Mouse (Mus musculus) monocyte, adult 2 months (primary cell): Measurements from ENCODE around the gene Mta1.

Experiments
- DNase-seq, 2 experiments: peaks; one replicate each; pipeline ENCODE4 v3.0.0; 2022; ENCODE audit warnings: low spot score in 2 of 2, low read depth in 1 of 2

The Mta1 gene

GRCm38 (mm10) chr12:113146112-113147057 lies 48.3 kb downstream of the Mta1 start, which contains the start of gene Crip1:
TSS of gene Crip1 (plus strand) at chr12:113146316.
- peak; percentile 85 to 92 for DNase-seq

GRCm38 (mm10) chr12:113147481-113147880 lies 49.4 kb downstream of the Mta1 start:
- no peak for DNase-seq

GRCm38 (mm10) chr12:113148381-113149035 lies 50.4 kb downstream of the Mta1 start:
- no peak for DNase-seq

- DNase-seq: no peak
These were observed 51.3 kb downstream of the Mta1 start for GRCm38 (mm10) chr12:113149341-113149740.

- DNase-seq: no peak
These were observed 51.8 kb downstream of the Mta1 start for GRCm38 (mm10) chr12:113149896-113150295.

GRCm38 (mm10) chr12:113150591-113150990 lies 52.5 kb downstream of the Mta1 start:
- no peak for DNase-seq

GRCm38 (mm10) chr12:113151046-113151445 lies 53.0 kb downstream of the Mta1 start:
- DNase-seq: no peak

GRCm38 (mm10) chr12:113151661-113152271 lies 53.7 kb downstream of the Mta1 start:
- peak in 1 of 2 experiments; percentile 50 for DNase-seq

- peak in 1 of 2 experiments; percentile 41 for DNase-seq
These were observed 54.2 kb downstream of the Mta1 start for GRCm38 (mm10) chr12:113152272-113152661.

GRCm38 (mm10) chr12:113152991-113153525 lies 55.0 kb downstream of the Mta1 start:
- DNase-seq: no peak

GRCm38 (mm10) chr12:113153971-113154370 lies 55.9 kb downstream of the Mta1 start:
- DNase-seq: peak in 1 of 2 experiments; percentile 51

- no peak for DNase-seq
These were observed 56.6 kb downstream of the Mta1 start for GRCm38 (mm10) chr12:113154747-113155075.

- peak in 1 of 2 experiments; percentile 52 for DNase-seq
These were observed 57.1 kb downstream of the Mta1 start for GRCm38 (mm10) chr12:113155076-113155771.

- DNase-seq: peak; percentile 98 to 99
These were observed 57.9 kb downstream of the Mta1 start, which contains the start of gene Tedc1 for GRCm38 (mm10) chr12:113155887-113156539. TSS of gene Tedc1 (plus strand) at chr12:113156421.

- no peak for DNase-seq
These were observed 58.5 kb downstream of the Mta1 start for GRCm38 (mm10) chr12:113156540-113156929.

GRCm38 (mm10) chr12:113157002-113157401 lies 58.9 kb downstream of the Mta1 start:
- no peak for DNase-seq

- no peak for DNase-seq
These were observed 59.4 kb downstream of the Mta1 start for GRCm38 (mm10) chr12:113157521-113157920.

GRCm38 (mm10) chr12:113157971-113158370 lies 59.9 kb downstream of the Mta1 start:
- no peak for DNase-seq

- no peak for DNase-seq
These were observed 65.5 kb downstream of the Mta1 start for GRCm38 (mm10) chr12:113163561-113164006.

GRCm38 (mm10) chr12:113168031-113168536 lies 70.0 kb downstream of the Mta1 start:
- DNase-seq: no peak
